Mouse (Mus musculus): ENCODE data around the gene Pof1b. TPM values are rescaled to one million over a fixed set of nuclear protein-coding genes. Genes with fewer than 3 reads are reported as not detected.

Gene Pof1b
- polyA plus RNA-seq (2015; fragmentation: Nextera tagmentation; extraction: Ambion mirVana), result 0.98 and 1.0 TPM in 2 replicates

DNA sequence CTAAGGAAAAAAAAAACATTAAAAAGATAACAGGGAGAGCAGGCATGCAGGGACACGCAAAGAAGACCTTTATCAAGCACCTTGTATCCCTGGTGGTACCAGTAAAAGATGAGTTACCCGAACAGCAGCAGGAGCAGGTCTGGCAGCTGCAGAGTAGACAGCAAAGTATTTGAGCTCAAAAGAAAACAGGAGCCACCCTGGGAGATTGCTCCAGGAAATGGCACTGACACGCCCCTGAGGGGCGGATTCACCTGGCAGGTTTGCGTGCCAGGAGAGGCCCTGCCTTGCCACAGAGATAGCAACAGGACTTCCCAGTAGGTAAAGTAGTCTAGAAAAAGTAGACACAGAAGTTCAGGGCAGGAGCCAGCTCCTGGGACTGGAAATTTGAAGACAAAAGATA lies at the start of gene Pof1b:
Gene Pof1b (minus strand): TSS at position 144 of the 400 bp plus-strand sequence.
- no peak within 1 kb of the TSS for H3K4me2 ChIP-seq (ENCODE audit: low read length)
- ATAC-seq (replicated peaks; ENCODE audit: low FRiP score, low read depth) (no peak), DNase-seq (ENCODE audit: low spot score) (no peak)
- H3K9me3 ChIP-seq (replicated peaks; ENCODE audit: low read length), result no peaks in the 10 kb centered on the region
- no peaks in the 10 kb centered on the region for H3K4me1 ChIP-seq (replicated peaks; ENCODE audit: insufficient read depth, low read length)
- 50% methylated on average over 5 of the region's 5 CpGs for WGBS
- no peaks in the 10 kb centered on the region for H3K27me3 ChIP-seq (ENCODE audit: insufficient read depth, low read length)
- no peak within 1 kb of the TSS for H3K9ac ChIP-seq (ENCODE audit: low read depth, low read length)
- H3K4me3 ChIP-seq (replicated peaks; ENCODE audit: low read depth, low read length), result no peak within 1 kb of the TSS
- H3K27ac ChIP-seq, result no peak within 1 kb of the TSS
- H3K36me3 ChIP-seq (ENCODE audit: insufficient read depth, low read length), result no peaks in the 10 kb centered on the region
- no peak for TF ChIP-seq CTCF (IDR thresholded peaks at IDR 0.05; ENCODE audit: low read depth)

DNA sequence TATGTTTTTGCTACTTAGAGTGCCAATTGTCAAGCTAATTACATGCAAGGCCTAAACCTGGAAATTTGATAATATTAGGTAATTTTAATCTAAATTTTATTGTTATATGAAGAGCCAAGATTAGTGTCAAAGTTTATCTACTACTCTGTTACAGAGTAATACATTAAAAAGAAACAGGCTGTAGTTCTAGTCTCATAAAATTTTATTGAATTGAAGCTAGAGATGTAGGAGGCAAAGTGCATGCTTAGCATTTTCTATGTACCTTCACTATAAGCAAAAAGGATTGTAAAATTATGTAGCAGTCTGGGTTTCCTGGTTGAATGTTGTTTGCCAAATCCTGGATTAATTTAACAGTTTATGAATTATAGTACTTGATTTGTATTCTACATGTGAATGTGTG lies 18.1 kb upstream of the Pof1b start:
- ATAC-seq (replicated peaks; ENCODE audit: low FRiP score, low read depth), result no peak
- DNase-seq (ENCODE audit: low spot score), result no peak
- Histone ChIP-seq H3K27me3 (ENCODE audit: insufficient read depth, low read length) (no peaks in the 10 kb centered on the region), H3K4me2 (ENCODE audit: low read length) (no peak overlapping the region), H3K9ac (ENCODE audit: low read depth, low read length) (no peak overlapping the region), H3K4me1 (replicated peaks; ENCODE audit: insufficient read depth, low read length) (no peaks in the 10 kb centered on the region), H3K9me3 (replicated peaks; ENCODE audit: low read length) (no peaks in the 10 kb centered on the region), H3K4me3 (replicated peaks; ENCODE audit: low read depth, low read length) (no peak overlapping the region), H3K36me3 (ENCODE audit: insufficient read depth, low read length) (no peaks in the 10 kb centered on the region), H3K27ac (no peak overlapping the region)
- no peak for TF ChIP-seq CTCF (IDR thresholded peaks at IDR 0.05; ENCODE audit: low read depth)

DNA sequence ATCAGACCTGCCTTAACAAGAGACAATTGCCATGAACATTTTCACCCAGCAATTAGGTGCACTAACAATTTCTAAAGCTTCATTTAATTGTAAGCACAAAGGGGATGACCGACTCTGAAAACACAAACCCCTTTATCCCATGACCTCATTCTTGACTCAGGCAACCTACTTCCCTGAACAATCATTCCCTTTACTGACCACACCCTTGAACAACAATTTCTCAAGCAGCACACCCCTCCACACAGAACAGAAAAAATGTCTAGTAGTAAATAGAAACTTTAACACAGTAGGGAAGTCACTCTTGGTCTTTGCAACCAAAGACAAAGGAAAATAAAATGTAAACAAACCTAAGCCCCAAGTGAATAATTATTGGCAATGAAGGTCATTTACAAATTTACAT lies 4.1 kb downstream of the Pof1b start:
- Histone ChIP-seq H3K27me3 (ENCODE audit: insufficient read depth, low read length) (no peaks in the 10 kb centered on the region), H3K9ac (ENCODE audit: low read depth, low read length) (no peak overlapping the region), H3K4me1 (replicated peaks; ENCODE audit: insufficient read depth, low read length) (no peaks in the 10 kb centered on the region), H3K9me3 (replicated peaks; ENCODE audit: low read length) (no peaks in the 10 kb centered on the region), H3K4me3 (replicated peaks; ENCODE audit: low read depth, low read length) (no peak overlapping the region), H3K36me3 (ENCODE audit: insufficient read depth, low read length) (no peaks in the 10 kb centered on the region), H3K4me2 (ENCODE audit: low read length) (no peak overlapping the region), H3K27ac (no peak overlapping the region)
- ATAC-seq (replicated peaks; ENCODE audit: low FRiP score, low read depth) (no peak), DNase-seq (ENCODE audit: low spot score) (no peak)
- 55% methylated on average over 1 of the region's 1 CpGs for WGBS
- TF ChIP-seq CTCF (IDR thresholded peaks at IDR 0.05; ENCODE audit: low read depth), result no peak

- H3K4me2 ChIP-seq (ENCODE audit: low read length), result no peak overlapping the region
- H3K36me3 ChIP-seq (ENCODE audit: insufficient read depth, low read length), result no peaks in the 10 kb centered on the region
- H3K27ac ChIP-seq, result no peak overlapping the region
- no peak for TF ChIP-seq CTCF (IDR thresholded peaks at IDR 0.05; ENCODE audit: low read depth)
- DNase-seq (ENCODE audit: low spot score), result no peak
- no peak for ATAC-seq (replicated peaks; ENCODE audit: low FRiP score, low read depth)
- 79% methylated on average over 5 of the region's 5 CpGs for WGBS
- H3K4me3 ChIP-seq (replicated peaks; ENCODE audit: low read depth, low read length), result no peak overlapping the region
- no peaks in the 10 kb centered on the region for H3K4me1 ChIP-seq (replicated peaks; ENCODE audit: insufficient read depth, low read length)
- no peaks in the 10 kb centered on the region for H3K9me3 ChIP-seq (replicated peaks; ENCODE audit: low read length)
- no peak overlapping the region for H3K9ac ChIP-seq (ENCODE audit: low read depth, low read length)
- H3K27me3 ChIP-seq (ENCODE audit: insufficient read depth, low read length), result no peaks in the 10 kb centered on the region
Measured at GRCm38 (mm10) chrX:112680605-112681004, 17.8 kb downstream of the Pof1b start.

GRCm38 (mm10) chrX:112675525-112675924 lies 22.9 kb downstream of the Pof1b start:
- WGBS, result 51% methylated on average over 1 of the region's 1 CpGs
- Histone ChIP-seq H3K36me3 (ENCODE audit: insufficient read depth, low read length) (no peaks in the 10 kb centered on the region), H3K4me2 (ENCODE audit: low read length) (no peak overlapping the region), H3K9ac (ENCODE audit: low read depth, low read length) (no peak overlapping the region), H3K27me3 (ENCODE audit: insufficient read depth, low read length) (no peaks in the 10 kb centered on the region), H3K4me1 (replicated peaks; ENCODE audit: insufficient read depth, low read length) (no peaks in the 10 kb centered on the region), H3K4me3 (replicated peaks; ENCODE audit: low read depth, low read length) (no peak overlapping the region), H3K27ac (no peak overlapping the region), H3K9me3 (replicated peaks; ENCODE audit: low read length) (no peaks in the 10 kb centered on the region)
- no peak for DNase-seq (ENCODE audit: low spot score)
- ATAC-seq (replicated peaks; ENCODE audit: low FRiP score, low read depth), result no peak
- TF ChIP-seq CTCF (IDR thresholded peaks at IDR 0.05; ENCODE audit: low read depth), result no peak

- peak overlapping the region; percentile 36 for H3K27ac ChIP-seq
- no peaks in the 10 kb centered on the region for H3K36me3 ChIP-seq (ENCODE audit: insufficient read depth, low read length)
- peak overlapping the region; percentile 59 for H3K4me2 ChIP-seq (ENCODE audit: low read length)
- H3K9me3 ChIP-seq (replicated peaks; ENCODE audit: low read length), result no peaks in the 10 kb centered on the region
- ATAC-seq (replicated peaks; ENCODE audit: low FRiP score, low read depth) (peak; percentile 69), DNase-seq (ENCODE audit: low spot score) (peak; percentile 28)
- no peak for TF ChIP-seq CTCF (IDR thresholded peaks at IDR 0.05; ENCODE audit: low read depth)
- H3K4me1 ChIP-seq (replicated peaks; ENCODE audit: insufficient read depth, low read length), result no peaks in the 10 kb centered on the region
- peak overlapping the region; percentile 56 for H3K4me3 ChIP-seq (replicated peaks; ENCODE audit: low read depth, low read length)
- no peaks in the 10 kb centered on the region for H3K27me3 ChIP-seq (ENCODE audit: insufficient read depth, low read length)
- H3K9ac ChIP-seq (ENCODE audit: low read depth, low read length), result peak overlapping the region; percentile 60
- WGBS, result 29% methylated on average over 60 of the region's 81 CpGs
Measured at GRCm38 (mm10) chrX:112601306-112602120, 96.9 kb downstream of the Pof1b start.
